Mouse (Mus musculus) cerebellum, postnatal 36 days (tissue): Measurements from ENCODE around the gene Arfrp1.
A peak's percentile ranks its signal among the peaks of the same experiment; 100 is the strongest.

ENCODE experiments used
- DNase-seq, 2 experiments: peaks; one replicate each; pipeline ENCODE4 v3.0.0; 2021 to 2022; ENCODE audit warnings: mixed read lengths in 2 of 2

Arfrp1 gene

GRCm38 (mm10) chr2:181377230-181377629 is 12.0 kb upstream of the Arfrp1 start:
- DNase-seq = no peak

GRCm38 (mm10) chr2:181375787-181376186 is 10.6 kb upstream of the Arfrp1 start:
- DNase-seq = no peak

- no peak for DNase-seq
These were observed 4.8 kb upstream of the Arfrp1 start for GRCm38 (mm10) chr2:181370001-181370400.

- no peak for DNase-seq
These were observed 461 bp upstream of the Arfrp1 start for GRCm38 (mm10) chr2:181365655-181366075.

GRCm38 (mm10) chr2:181364487-181364859 is 731 bp downstream of the Arfrp1 start:
- DNase-seq = no peak

- DNase-seq = no peak
These were observed 1.3 kb downstream of the Arfrp1 start for GRCm38 (mm10) chr2:181363946-181364345.

- no peak for DNase-seq
These were observed 8.4 kb downstream of the Arfrp1 start for GRCm38 (mm10) chr2:181356780-181357179.

- DNase-seq = no peak
These were observed 22.4 kb downstream of the Arfrp1 start for GRCm38 (mm10) chr2:181342766-181343165.

GRCm38 (mm10) chr2:181340426-181340825 is 24.8 kb downstream of the Arfrp1 start:
- DNase-seq = peak; percentile 44

- DNase-seq = peak; percentile 73 to 83
These were observed 31.2 kb downstream of the Arfrp1 start for GRCm38 (mm10) chr2:181334023-181334422.

- no peak for DNase-seq
These were observed 32.7 kb downstream of the Arfrp1 start for GRCm38 (mm10) chr2:181332542-181332941.

- DNase-seq = no peak
These were observed 39.1 kb downstream of the Arfrp1 start for GRCm38 (mm10) chr2:181326098-181326497.

GRCm38 (mm10) chr2:181322136-181322535 is 43.1 kb downstream of the Arfrp1 start:
- DNase-seq = no peak

- DNase-seq = no peak
These were observed 45.1 kb downstream of the Arfrp1 start for GRCm38 (mm10) chr2:181320103-181320499.

GRCm38 (mm10) chr2:181319248-181320102 is 45.7 kb downstream of the Arfrp1 start, which contains the start of gene Rtel1:
Rtel1 (plus strand) TSS chr2:181319739.
- peak; percentile 80 to 85 for DNase-seq

GRCm38 (mm10) chr2:181314080-181314810 is 51.0 kb downstream of the Arfrp1 start, which contains the start of gene Stmn3:
Stmn3 (minus strand) TSS chr2:181314500.
- peak; percentile 81 to 87 for DNase-seq

- peak in 1 of 2 experiments; percentile 54 for DNase-seq
These were observed 51.7 kb downstream of the Arfrp1 start for GRCm38 (mm10) chr2:181313344-181314079.

GRCm38 (mm10) chr2:181313006-181313343 is 52.2 kb downstream of the Arfrp1 start:
- DNase-seq = no peak

GRCm38 (mm10) chr2:181312435-181312834 is 52.8 kb downstream of the Arfrp1 start:
- DNase-seq = no peak
